Mouse (Mus musculus) MN1 (cell line): ENCODE results near the gene Chrdl2.
"Not testable (repeated sequence)": the region's sequence is repeated elsewhere in the genome, so short reads cannot be mapped to it uniquely, and the experiment has no call there.

Experiments used
- DNase-seq: peaks from one replicate; pipeline ENCODE4 v3.0.0-alpha.2; 2016; ENCODE audit warnings: low spot score

The Chrdl2 gene

DNA sequence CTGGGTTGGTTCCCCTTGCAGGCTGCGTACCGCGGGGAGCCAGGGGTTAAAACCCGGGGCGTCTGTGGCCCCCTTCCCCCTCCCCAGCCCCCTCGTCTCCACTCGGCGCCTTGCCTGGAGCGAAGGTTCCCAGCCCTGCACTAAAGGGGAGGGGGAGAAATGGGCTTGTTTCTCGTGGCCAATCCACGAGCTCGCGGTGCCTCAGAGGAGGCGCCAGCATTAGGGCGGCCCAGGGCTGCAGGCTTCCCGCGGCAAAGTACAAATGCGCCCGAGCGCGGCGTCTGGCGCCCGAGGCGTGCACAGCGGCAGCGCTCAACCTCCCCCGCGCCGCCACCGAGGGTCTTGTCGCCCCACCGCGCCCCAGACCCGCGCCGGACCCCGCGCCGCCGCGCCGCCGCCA lies at the start of gene Chrdl2:
Chrdl2 (plus strand) TSS at position 383 of the 400 bp plus-strand sequence.
- peak; percentile 48 for DNase-seq

DNA sequence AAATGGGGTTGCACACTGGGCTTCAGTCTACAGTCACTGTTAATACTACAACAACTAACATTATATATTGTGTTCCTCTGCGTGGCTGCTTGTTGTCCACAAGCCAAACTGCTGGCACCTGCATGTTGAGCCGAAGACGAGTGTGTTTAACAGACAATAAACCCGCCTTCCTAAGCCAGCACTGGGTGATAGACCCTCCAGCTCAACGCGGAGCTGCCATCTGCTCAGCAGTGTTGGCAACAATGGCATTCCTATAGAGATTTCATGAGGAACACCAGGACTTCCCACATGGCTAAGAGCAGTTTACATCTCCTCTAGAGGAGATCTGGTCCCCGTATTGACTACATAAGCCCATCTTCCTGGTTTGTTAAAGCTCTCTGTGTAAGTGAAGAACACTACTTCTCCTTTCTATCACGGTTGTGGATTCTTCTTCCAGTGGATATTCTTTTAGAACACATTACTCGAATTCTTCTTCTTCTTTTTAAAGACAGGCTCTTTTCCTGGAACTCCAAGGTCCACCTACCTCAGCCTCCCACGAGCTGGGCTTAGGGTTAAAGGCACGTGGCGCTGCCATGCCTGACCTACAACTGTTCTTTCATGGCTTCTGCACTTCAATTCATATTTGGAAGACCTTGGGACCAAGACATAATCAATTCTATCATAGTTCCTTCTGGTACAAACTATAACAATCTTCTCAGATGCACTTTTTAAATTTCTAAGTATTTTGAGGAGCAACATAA lies 48.6 kb upstream of the Chrdl2 start:
- no peak for DNase-seq

DNA sequence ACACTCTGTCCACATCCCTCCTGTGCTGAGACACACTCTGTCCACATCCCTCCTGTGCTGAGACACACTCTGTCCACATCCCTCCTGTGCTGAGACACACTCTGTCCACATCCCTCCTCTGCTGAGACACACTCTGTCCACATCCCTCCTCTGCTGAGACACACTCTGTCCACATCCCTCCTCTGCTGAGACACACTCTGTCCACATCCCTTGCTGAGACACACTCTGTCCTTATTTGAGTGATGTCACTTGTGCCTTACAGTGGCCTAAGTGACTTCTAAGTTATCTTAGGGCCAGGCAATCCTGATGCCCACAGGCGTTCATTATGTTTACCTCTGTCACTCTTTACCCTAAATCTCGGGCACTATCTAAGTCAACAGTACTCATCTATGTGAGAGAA lies 45.4 kb upstream of the Chrdl2 start:
- not testable (repeated sequence) for DNase-seq

DNA sequence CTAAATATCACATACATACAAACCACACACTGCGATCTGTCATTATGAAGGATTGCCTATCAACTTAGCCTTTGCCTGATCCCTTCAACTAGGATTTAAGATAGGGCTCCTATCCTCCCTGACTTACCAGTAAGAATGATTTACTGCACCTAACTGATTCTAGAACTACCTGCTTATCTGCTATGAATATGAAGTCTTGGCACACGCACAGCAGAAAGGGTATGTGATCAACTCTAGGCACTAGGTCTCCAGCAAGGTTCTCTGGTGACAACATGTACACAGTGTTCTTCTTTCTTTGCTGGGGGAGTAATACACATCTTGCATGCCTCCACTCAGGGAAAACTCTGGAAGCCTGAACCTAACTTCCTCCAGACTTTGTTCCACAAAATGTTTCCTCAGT lies 44.5 kb upstream of the Chrdl2 start:
- DNase-seq, result no peak

DNA sequence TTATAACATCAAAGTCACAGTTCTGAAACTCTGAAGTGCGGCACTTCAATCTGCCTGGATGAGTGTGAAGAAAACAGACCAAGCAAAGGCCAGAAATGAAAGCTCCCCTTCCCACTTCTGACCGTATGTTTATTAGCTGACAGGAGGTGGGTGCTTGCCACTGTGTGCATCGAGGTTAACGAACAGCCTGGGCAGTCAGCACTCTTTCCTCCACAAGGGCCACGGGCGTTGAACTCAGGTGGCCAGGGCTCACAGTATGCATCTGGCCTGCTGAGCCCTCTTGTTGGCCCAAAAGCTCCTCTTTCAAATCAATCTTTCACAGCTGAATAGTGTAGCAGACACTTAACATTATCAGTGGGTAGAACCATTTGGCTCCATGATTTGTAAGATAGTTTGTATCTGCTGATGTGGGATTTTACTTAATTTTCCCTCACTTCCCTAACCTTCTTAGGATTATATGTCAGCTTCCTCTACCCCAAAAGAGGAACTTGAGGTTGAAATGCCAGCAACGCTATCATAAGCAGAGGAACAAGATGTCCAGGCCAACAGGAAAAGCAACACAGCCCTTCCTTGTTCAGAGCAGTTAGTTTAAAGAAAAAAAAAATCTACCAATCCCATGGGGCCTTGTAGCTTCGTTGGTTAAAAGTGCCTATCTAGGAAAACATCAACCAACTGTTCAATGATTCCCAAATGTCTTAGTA lies 43.3 kb upstream of the Chrdl2 start:
- no peak for DNase-seq

DNA sequence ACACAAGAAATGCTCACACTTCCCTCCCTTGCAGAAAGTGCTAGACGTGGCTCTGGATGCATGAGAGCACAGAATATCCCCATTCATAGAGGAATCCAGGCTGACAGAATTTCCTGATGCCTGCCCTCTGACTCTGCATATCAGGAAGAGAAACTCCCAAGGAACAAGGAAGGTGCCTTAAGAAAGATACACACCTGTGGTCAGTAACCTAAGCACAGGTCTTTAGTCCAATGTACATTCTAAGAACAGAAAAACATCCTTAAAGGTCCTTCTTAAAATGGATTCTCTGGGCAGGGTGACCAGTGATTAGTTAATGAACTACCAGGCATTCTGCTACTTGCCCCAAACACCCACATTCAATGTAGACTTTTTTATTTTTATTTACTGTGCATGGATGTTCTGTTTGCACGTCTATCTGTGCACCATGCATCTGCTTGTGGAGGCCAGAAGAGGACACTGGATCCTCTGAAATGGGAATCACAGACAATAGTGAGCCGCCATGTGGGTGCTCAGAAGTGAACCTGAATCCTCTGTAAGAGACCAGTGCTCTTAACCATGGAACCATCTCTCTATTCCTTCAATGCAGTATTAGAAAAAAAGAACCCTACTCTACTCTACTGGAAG lies 42.6 kb upstream of the Chrdl2 start:
- DNase-seq, result no peak

DNA sequence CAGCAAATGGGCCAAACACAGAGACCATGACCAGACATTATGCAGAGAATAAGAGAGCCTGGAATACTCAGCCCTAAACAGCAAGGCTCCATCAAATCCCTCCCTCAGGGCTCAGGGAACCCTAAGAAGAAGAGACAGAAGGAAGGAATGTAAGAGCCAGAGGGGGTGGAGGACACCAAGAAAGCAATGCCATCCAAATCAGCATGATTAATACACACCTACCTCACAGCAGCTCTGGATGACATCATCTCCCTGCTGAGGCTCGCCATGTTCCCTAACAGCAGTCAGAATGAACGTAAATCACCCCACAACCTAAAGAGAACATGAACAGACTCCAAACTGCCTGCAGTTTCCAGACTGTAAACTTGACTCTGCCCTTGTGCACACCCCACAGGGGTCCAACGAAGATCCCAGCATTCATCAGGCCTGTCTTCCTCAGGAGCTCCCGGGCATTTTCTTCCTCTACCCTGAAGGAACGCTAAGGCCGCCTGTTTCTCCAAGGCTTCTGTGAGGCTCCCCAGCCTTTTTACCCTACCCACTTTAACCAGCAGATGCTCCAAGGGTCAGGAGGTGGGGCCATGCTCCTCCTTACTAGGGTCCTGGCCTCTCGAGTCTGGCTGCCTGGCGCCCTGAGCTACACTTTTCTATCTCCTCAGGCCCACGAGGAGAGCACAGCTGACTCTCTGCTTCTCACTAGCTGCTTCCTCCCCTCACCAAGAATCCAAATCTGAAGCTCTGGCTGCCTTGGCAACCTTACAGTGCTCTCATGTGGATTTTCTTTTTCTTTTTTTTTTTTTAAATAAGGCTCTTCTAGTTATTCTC lies 40.7 kb upstream of the Chrdl2 start:
- DNase-seq, result peak; percentile 45

DNA sequence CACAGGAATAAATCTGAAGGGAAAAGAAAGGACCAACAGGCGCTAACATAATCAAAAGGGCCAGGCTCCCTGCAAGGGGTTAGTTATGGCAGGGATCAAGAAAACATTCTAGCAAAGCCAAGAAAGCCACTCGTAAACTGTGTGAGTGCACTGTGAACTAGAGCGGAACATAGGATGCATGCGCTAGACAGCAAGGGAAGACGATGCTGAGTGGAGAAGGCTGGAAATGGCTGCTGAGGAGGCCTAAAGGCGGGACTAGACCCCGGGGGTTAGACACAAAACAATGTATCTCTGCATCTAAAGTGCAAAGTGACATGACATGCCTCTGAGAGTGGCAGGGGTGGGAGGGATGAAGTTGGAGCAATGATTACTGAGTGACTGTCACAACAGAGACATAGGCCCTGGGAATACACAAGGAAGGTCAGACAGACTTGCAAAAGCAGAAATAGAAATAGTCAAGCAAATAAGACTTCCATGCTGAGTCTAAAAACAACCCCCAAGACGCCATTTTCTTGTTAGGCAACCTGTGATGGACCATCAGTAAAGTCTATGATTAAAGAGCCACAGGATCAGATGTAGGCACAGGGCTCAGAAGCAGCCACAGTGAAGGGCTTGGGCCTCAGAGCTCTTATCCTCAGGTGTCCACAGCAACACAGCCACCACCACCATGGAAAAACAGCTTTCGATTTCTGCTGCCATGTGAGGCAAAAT lies 39.8 kb upstream of the Chrdl2 start:
- DNase-seq, result no peak

DNA sequence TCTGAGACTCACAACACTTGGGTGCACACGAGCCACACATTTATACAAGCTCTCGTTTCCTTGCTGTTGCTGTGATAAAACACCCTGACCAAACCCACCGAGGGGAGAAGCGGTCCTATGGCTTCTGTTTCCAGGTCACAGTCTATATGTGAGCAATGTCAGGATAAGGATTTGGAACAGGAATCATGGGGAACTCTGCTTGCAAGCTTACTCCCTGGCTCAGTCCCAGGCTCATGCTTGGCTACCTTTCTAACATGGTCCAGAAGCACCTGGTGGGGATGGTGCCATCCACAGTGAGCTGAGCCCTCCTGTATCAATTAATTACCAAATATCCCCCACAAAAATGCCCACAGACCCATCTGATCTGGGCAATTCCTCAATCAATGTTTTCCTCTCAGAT lies 36.8 kb upstream of the Chrdl2 start:
- DNase-seq, result no peak

DNA sequence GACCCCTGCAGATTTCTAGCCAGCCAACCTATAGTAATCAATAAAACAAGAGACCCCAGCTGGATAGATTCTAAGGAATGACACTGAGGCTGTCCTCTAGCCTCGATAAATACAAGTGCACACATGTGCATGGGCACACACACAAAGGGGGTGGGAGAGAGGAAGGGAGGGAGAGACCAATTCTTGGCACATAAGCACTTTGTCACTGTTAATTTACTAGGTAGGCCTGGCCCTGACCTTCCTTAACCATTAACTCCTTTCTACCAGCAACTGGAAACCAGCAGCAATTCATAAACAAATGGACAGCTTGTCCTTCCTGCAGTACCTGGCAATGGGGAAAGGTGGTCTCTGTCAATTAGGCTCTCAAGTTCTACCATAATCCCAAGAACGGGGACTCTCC lies 34.0 kb upstream of the Chrdl2 start:
- no peak for DNase-seq

DNA sequence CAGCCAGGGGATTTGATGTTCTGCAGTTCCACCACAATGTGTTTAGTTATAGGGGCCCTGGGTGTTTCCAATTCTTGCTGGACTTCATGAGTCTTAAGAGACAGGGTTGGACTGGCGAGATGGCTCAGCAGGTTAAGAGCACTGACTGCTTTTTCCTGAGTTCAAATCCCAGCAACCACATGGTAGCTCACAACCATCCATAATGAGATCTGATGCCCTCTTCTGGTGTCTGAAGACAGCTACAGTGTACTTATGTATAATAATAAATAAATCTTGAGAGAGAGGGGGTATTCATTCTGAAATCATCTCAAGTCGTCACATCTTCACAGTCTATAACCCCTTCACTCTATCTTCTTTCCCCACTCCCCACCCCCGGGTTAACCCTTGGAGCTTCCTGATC lies 33.1 kb upstream of the Chrdl2 start:
- DNase-seq, result not testable (repeated sequence)

DNA sequence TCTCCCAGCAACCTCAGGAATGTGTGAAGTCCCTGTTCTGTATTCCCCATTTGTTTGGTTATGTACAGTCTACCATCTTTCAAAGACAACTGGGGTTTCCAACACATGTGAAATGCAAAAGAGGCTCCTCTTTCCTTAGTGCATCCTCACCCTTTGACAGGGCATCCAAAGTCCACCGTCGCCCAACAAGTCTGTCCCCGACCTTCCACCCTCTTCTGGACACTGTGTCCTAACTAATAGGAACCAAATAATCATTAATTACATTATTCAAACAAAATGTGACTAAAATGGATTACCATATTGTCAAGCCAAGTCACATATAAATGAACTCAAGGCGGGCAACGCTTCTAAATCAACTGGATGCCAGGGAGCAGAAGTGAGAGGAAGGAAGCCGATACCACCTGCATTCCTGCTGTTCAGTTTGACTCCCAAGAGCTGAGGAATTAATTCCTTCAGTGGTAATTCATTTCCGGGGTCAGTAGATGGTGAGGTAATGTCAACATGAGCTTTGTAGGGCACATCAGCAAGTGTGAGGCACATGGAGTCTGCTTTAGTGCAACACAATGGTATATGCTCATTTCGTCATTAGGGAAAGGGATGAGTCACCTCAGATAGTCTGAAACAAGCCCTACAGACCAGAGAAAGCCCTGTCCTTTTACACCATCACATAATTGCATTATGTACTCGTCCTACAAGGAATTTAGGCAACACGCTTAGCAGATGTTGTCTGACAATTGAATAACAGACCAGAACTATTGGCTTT lies 31.6 kb upstream of the Chrdl2 start:
- peak; percentile 84 for DNase-seq

DNA sequence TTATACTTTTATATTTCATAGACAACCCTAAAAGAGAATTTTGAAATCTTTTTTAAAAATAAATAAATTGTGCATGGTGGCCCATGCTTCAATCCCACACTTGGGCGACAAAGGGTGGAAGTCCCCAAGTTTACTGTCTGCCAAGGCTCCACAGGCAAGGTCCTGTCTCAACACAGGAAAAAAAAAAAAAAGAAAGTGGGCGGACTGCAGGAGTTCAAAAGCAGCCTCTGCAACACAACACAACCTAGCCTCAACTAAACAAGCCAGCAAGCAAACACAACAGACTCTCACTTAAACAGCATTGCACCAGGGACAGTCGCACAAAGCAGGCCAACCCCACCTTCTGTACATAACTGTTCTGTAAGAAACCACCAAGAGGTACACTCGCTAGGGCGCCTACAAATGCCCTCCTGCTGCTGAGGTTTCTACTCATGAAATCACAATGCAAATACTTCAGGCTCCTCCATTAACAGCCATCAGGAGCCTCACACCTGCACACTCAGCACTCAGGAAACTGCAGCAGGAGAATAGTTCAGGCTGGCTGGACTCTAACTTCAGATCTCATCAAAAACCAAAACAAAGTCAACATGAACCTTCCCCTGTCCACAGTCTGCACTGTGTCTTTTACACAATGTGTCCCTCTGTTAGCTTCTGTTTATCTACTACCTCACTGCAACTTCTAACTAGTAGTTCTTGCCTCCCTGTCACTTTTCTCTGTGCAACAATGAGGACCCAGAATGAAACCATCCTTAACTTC lies 30.0 kb upstream of the Chrdl2 start:
- DNase-seq, result no peak

DNA sequence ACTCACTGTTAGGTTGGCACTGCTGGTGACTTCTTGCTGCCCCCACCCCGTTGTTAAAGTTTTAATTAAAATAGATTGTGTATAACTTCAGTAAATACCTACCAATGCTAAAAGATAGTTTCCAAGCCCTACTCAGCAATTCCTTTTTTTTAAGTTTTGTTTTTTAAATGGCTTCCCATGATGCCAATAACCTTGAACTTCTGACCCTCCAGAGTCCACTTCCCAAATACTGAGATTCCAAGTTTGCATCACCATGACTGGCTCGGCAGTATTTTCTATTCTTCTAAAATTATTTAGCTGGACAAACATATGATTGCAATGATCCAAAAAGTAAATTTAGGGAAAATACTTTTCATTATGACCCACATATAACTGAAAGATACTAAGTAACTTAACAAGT lies 27.9 kb upstream of the Chrdl2 start:
- DNase-seq, result no peak

DNA sequence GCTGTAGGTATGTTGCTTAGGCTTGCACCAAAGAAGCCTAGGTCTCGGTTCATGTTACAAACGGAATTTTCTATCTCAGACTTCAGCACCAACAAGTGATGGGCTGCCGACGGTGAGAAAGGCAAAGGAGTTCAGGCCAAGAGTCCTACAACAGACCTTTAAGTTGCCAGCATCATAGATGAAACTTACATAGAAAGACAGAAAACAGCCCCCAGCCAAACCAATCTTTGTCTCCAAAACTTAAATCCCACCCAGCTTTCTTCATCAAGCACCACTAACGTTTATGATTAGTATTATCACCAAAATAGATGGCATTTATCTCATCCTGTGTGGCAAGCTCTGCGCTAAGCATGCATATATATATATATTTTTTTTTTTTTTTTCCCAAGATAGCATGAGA lies 26.9 kb upstream of the Chrdl2 start:
- no peak for DNase-seq

DNA sequence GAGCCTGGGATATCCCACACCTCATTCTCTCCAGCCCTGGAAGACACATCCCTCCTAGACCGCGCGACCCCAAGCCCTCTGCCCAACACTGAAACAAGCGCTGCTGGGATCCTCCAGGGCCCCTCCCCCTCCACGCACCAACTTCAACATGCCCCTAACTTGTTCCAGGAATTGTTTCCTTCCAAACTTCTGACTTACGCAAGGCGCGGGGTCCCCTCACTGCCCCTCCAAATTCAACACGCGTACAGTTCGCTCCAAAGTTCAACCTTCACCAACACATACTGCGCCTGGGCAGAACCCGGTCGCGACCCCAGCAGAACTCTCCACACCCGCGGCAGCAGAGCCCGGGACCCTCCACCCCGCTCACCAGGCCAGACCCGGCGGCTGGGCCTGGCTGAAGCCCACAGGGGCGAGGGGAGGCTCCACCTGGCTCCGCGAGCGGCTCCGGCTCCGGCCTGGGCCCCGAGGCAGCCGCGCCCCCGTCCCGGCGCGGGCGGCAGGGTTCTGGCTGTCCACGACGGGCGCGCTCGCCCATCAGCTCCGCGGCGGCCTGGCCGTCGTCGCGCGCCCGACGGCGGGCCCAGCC lies 26.3 kb upstream of the Chrdl2 start:
- peak; percentile 43 for DNase-seq

DNA sequence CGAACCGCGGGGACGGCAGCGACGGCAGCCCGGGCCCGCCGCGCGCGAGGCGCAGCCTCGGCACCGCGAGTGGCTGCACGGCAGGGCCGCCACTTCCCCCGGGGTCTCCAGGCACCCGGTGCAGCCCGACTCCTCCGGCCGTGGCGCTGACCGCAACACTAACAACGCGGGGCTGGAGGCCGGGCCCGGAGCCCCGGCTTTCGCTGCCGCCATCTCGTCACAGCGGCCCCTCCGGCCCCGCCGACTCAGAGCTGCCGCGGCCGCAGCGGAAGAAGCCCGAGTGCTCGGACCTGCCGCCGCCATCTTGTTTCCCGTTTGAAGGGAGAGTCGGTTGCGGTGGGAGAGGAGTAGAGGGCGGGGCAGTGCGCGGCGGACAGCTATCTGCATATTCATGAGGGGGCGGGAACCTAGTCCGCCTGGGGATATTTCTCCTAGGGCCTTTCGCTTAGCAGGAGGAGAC lies 25.8 kb upstream of the Chrdl2 start, which contains the start of gene Rnf169:
Rnf169 (minus strand) TSS at position 317 of the 460 bp plus-strand sequence.
- peak; percentile 91 for DNase-seq

DNA sequence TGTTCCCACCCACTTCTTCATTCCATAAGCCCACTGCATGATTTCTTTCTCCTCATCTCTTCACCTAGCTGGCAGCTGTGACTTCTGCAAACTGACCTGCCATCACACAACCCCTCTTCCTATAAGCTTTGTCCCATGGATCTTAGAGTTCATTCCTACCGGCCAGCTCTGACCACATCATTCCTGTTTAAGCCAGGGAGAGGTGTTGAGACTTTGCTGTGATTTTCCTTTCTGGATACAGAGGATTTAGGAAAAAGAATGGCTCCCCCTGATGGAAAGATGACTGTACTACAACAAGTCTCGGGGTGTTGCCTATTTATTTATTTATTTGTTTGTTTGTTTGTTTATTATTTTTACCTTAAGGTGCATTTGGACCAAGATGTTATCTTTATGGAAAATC lies 24.7 kb upstream of the Chrdl2 start:
- peak; percentile 76 for DNase-seq
